Mouse (Mus musculus): ENCODE data around the gene Gm3187.
"Not testable (repeated sequence)": the region's sequence is repeated elsewhere in the genome, so short reads cannot be mapped to it uniquely, and the experiment has no call there.

Gene Gm3187

DNA sequence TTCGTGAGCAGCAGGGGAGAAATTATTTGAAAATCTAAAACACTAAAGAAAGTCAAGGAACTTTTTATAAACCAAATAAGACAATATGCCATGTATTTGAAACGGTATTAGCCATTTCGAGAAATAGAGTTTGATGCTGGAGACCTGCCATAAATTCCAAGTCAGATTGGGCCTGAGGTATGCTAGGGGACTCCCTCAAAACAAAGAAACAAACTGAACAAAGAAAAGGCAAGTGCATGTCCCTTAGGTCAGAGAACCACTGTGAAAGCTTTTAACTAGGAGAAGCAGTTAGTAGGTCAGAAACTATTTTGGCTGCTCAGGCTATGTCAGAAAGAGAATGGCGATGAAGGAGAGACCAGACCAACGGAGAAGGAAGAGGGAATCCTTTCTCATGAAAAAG is at the start of gene Gm3187:
Gene Gm3187 (plus strand): TSS at position 301 of the 400 bp plus-strand sequence.
- not testable (repeated sequence) for DNase-seq (ENCODE audit: low spot score in 2 of 2)

DNA sequence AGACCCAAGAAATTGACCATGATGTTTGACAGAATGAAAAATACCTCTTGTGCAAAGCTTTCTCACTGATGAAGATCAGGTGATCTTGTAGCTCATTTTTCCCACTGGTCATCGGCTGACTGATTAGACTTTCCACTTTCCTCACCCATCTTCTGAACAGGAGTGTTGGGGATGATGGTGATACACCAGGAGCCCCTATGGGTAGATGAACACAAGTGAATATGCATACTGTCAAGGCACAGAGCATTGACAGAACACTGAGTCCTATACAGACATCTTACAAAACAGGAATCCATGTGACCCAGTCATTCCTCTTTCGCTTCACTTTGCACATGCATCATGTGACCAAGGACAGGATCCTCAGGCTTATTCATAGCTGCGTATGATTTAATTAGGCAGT is 28.6 kb upstream of the Gm3187 start, which contains the start of gene Gm3194:
Gene Gm3194 (minus strand): TSS at position 101 of the 400 bp plus-strand sequence.
- DNase-seq (ENCODE audit: low spot score in 2 of 2): not testable (repeated sequence)

DNA sequence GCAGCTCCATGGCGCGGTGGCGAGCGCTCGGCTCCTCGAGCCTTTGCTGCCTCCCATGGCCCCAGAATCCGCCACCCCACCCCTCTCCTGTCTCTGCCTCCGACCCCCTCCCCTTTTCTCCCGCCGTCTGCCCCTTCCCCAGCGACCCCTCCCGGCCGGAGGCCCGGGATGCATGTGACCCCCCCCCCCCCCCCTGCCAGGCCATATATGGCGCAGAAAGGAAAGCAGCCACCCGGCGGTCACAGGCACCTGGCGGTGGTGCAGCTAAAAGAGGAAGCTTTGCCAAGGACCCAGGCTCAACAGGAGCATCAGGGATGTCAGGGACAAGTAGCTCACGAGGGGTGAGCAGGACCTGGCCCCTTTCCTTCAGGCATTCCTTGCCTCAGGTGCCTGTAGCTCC is 23.5 kb upstream of the Gm3187 start:
- DNase-seq (ENCODE audit: low spot score in 2 of 2): not testable (repeated sequence)

DNA sequence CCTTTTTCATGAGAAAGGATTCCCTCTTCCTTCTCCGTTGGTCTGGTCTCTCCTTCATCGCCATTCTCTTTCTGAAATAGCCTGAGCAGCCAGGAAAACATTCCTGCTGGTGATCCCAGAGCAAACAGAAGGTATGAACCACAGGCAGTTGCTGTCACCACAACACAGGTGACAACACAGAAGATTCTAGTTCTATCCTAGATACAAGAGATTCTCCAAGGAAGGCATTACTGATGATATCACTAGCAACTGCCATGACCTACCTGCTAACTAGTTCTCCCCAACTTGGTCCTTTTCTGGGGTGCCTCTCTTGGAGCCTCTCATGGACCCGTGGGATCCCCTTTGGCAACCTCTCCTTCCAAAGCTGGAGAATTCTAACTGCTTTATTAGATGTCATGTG is 6.3 kb upstream of the Gm3187 start, which contains the start of gene Gm8246:
Gene Gm8246 (minus strand): TSS at position 101 of the 400 bp plus-strand sequence.
- not testable (repeated sequence) for DNase-seq (ENCODE audit: low spot score in 2 of 2)

DNA sequence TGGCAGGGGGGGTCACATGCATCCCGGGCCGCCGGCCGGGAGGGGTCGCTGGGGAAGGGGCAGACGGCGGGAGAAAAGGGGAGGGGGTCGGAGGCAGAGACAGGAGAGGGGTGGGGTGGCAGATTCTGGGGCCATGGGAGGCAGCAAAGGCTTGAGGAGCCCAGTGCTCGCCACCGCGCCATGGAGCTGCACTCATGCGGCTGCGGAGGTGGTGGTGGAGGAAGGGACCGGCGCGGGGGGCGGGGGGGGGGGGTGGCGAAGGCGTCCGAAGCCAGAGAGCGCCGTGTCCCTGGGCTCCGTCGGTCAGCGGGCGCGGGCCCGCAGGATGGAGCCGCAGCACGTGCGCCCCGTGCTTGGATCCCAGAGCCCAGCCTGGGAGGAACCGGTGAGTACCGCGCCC is 17.4 kb downstream of the Gm3187 start, which contains the start of gene Gm3488:
Gene Gm3488 (plus strand): TSS at position 301 of the 400 bp plus-strand sequence.
- not testable (repeated sequence) for DNase-seq (ENCODE audit: low spot score in 2 of 2)

DNA sequence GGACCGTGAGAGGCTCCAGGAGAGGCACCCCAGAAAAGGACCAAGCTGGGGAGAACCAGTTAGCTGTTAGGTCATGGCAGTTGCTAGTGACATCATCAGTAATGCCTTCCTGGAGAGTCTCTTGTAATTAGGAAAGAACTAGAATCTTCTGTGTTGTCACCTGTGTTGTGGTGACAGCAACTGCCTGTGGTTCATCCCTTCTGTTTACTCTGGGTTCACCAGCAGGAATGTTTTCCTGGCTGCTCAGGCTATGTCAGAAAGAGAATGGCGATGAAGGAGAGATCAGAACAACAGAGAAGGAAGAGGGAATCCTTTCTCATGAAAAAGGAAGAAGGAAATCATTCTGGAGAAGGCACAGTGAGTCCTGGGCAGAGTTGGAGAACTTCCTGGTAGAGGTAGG is 54.2 kb downstream of the Gm3187 start, which contains the start of gene Gm3532:
Gene Gm3532 (plus strand): TSS at position 301 of the 400 bp plus-strand sequence.
- not testable (repeated sequence) for DNase-seq (ENCODE audit: low spot score in 2 of 2)
